Mouse (Mus musculus): Measurements from ENCODE around the gene Accsl.

DNA sequence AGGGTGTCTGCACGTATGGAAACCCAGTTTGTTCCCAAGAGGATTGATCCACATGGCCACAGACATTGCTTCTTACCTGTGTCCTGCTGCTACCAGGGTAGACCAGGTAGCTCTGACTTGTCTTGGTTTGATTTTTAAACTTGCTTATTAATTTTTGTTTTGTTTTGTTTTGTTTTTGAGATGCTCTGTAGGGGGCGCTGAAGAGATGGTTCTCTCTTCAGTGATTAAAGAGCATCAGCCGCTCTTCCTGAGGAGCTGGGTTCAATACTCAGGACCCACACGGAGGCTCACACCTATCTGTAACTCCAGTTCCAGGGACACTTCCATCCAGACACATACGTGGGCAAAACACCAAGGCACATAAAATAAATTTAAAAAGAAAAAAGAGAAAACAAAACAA lies 14.1 kb upstream of the Accsl start:
- TF ChIP-seq POLR2A (IDR thresholded peaks at IDR 0.05; ENCODE audit: extremely low read depth, insufficient read depth, low read length) (no peak), CTCF (IDR thresholded peaks at IDR 0.05; ENCODE audit: extremely low read depth, insufficient read depth, low read length) (0 out of 2 replicates have a peak, but pooled peaks have one; percentile 5)
